Mouse (Mus musculus): ENCODE results near the gene 4932411N23Rik. TPM values are rescaled to one million over a fixed set of nuclear protein-coding genes. Genes with fewer than 3 reads are reported as not detected.
"Not testable (repeated sequence)": the region's sequence is repeated elsewhere in the genome, so short reads cannot be mapped to it uniquely, and the experiment has no call there.

Gene 4932411N23Rik
- not detected in 2 replicates for polyA plus RNA-seq (2014; fragmentation: Nextera tagmentation; extraction: Ambion mirVana)

GRCm38 (mm10) chrX:126815768-126816167, at the start of gene 4932411N23Rik:
4932411N23Rik (minus strand) TSS chrX:126815868.
- no peak within 1 kb of the TSS for H3K4me2 ChIP-seq (replicated peaks; ENCODE audit: low read depth, low read length)
- H3K9ac ChIP-seq (ENCODE audit: low read depth, low read length): no peak within 1 kb of the TSS
- H3K4me3 ChIP-seq (ENCODE audit: low read length): no peak within 1 kb of the TSS
- H3K4me1 ChIP-seq (ENCODE audit: control insufficient read depth, insufficient read depth, low read length): no peaks in the 10 kb centered on the region
- H3K27me3 ChIP-seq (ENCODE audit: control insufficient read depth, insufficient read depth, low read length): no peaks in the 10 kb centered on the region
- H3K36me3 ChIP-seq (ENCODE audit: control insufficient read depth, insufficient read depth, low read length): no peaks in the 10 kb centered on the region
- ATAC-seq (ENCODE audit: low FRiP score, low TSS enrichment): no peak
- no peaks in the 10 kb centered on the region for H3K9me3 ChIP-seq (ENCODE audit: control insufficient read depth, low read length)
- H3K27ac ChIP-seq (ENCODE audit: low read depth, low read length): no peak within 1 kb of the TSS

DNA sequence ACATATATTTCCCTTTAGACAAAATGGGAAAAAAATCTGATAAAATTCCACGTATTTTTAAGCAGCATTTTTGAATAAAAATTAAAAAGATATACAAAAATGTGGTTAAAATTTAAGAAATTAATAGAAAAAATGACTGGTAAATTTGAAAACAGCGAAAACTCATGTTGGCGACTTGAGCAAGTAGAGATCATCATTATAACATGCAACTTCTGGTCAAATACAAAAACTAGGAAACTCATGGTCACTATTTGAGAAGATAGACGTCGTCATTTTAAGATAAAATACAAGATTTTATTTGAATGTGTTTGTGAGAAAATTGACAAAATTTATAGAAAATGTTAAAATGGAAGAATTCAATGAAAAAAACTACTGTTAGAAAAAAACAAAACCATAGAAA, 35.8 kb downstream of the 4932411N23Rik start:
- 78% methylated on average over 5 of the region's 5 CpGs for WGBS
- no peaks in the 10 kb centered on the region for H3K4me1 ChIP-seq (ENCODE audit: control insufficient read depth, insufficient read depth, low read length)
- no peak for ATAC-seq (ENCODE audit: low FRiP score, low TSS enrichment)

GRCm38 (mm10) chrX:126777643-126778042, 38.0 kb downstream of the 4932411N23Rik start:
- not testable (repeated sequence) for H3K9ac ChIP-seq (ENCODE audit: low read depth, low read length); H3K4me1 ChIP-seq (ENCODE audit: control insufficient read depth, insufficient read depth, low read length); H3K27ac ChIP-seq (ENCODE audit: low read depth, low read length); ATAC-seq (ENCODE audit: low FRiP score, low TSS enrichment); H3K36me3 ChIP-seq (ENCODE audit: control insufficient read depth, insufficient read depth, low read length); H3K27me3 ChIP-seq (ENCODE audit: control insufficient read depth, insufficient read depth, low read length); H3K9me3 ChIP-seq (ENCODE audit: control insufficient read depth, low read length); H3K4me3 ChIP-seq (ENCODE audit: low read length); H3K4me2 ChIP-seq (replicated peaks; ENCODE audit: low read depth, low read length)
- WGBS: 85% methylated on average over 5 of the region's 6 CpGs

More for the DNA sequence above, 35.8 kb downstream of the 4932411N23Rik start:
- H3K27ac ChIP-seq (ENCODE audit: low read depth, low read length): no peak overlapping the region
- H3K36me3 ChIP-seq (ENCODE audit: control insufficient read depth, insufficient read depth, low read length): no peaks in the 10 kb centered on the region
- H3K9me3 ChIP-seq (ENCODE audit: control insufficient read depth, low read length): no peaks in the 10 kb centered on the region
- H3K4me2 ChIP-seq (replicated peaks; ENCODE audit: low read depth, low read length): no peak overlapping the region
- H3K4me3 ChIP-seq (ENCODE audit: low read length): no peak overlapping the region
- no peaks in the 10 kb centered on the region for H3K27me3 ChIP-seq (ENCODE audit: control insufficient read depth, insufficient read depth, low read length)
- H3K9ac ChIP-seq (ENCODE audit: low read depth, low read length): no peak overlapping the region

GRCm38 (mm10) chrX:126774846-126775245, 40.8 kb downstream of the 4932411N23Rik start:
- H3K4me2 ChIP-seq (replicated peaks; ENCODE audit: low read depth, low read length); H3K4me1 ChIP-seq (ENCODE audit: control insufficient read depth, insufficient read depth, low read length); H3K36me3 ChIP-seq (ENCODE audit: control insufficient read depth, insufficient read depth, low read length); H3K4me3 ChIP-seq (ENCODE audit: low read length); H3K9me3 ChIP-seq (ENCODE audit: control insufficient read depth, low read length); ATAC-seq (ENCODE audit: low FRiP score, low TSS enrichment); H3K9ac ChIP-seq (ENCODE audit: low read depth, low read length); H3K27me3 ChIP-seq (ENCODE audit: control insufficient read depth, insufficient read depth, low read length); H3K27ac ChIP-seq (ENCODE audit: low read depth, low read length): not testable (repeated sequence)
- WGBS: 82% methylated on average over 5 of the region's 5 CpGs

DNA sequence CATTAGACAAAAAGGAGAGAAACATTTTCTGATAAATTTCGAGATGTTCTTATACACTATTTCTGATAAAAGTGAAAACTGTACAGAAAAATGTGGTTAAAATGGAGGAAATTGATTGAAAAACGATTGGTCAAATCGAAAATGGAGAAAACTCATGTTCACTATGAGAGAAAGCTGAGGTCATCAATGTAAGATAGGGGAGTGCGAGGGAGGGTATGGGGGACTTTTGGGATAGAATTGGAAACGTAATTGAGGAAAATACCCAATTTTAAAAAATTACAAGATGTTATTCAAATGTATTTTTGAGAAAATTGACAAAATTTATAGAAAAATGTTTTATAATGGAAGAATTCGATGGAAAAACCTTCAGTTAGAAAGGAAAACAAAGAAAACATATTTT, 42.2 kb downstream of the 4932411N23Rik start:
- not testable (repeated sequence) for ATAC-seq (ENCODE audit: low FRiP score, low TSS enrichment); H3K9ac ChIP-seq (ENCODE audit: low read depth, low read length); H3K9me3 ChIP-seq (ENCODE audit: control insufficient read depth, low read length); H3K4me2 ChIP-seq (replicated peaks; ENCODE audit: low read depth, low read length); H3K27me3 ChIP-seq (ENCODE audit: control insufficient read depth, insufficient read depth, low read length); H3K4me3 ChIP-seq (ENCODE audit: low read length); H3K4me1 ChIP-seq (ENCODE audit: control insufficient read depth, insufficient read depth, low read length); H3K27ac ChIP-seq (ENCODE audit: low read depth, low read length); H3K36me3 ChIP-seq (ENCODE audit: control insufficient read depth, insufficient read depth, low read length)
- 79% methylated on average over 5 of the region's 6 CpGs for WGBS

Other genes with a start within 250 kb of the 4932411N23Rik start
- not detected in 2 replicates for gene Gm382, start 224.1 kb upstream of the 4932411N23Rik start, polyA plus RNA-seq (2014; fragmentation: Nextera tagmentation; extraction: Ambion mirVana)

All from kidney, embryonic 14.5 days (tissue).